Mouse (Mus musculus) limb, embryonic 11.5 days (tissue): ENCODE data around the gene Pex14. TPM values are rescaled to one million over a fixed set of nuclear protein-coding genes. Genes with fewer than 3 reads are reported as not detected.
A peak's percentile ranks its signal among the peaks of the same experiment; 100 is the strongest.
"Not testable (repeated sequence)": the region's sequence is repeated elsewhere in the genome, so short reads cannot be mapped to it uniquely, and the experiment has no call there.

ENCODE experiments used
- ATAC-seq: fragments of 200-750 bp; cut with Nextera tagmentation; 2 replicates; pipeline ENCODE4 v1.8.0; 2017; ENCODE audit warnings: low read depth; ENCODE audit not compliant: insufficient number of reproducible peaks, low FRiP score, low TSS enrichment
- DNase-seq: peaks from one replicate; pipeline ENCODE4 v3.0.0-alpha.2; 2015; ENCODE audit warnings: low spot score
- H3K27ac ChIP-seq: fragments of 300-500 bp; sonication (generic); replicated peaks from 2 replicates; pipeline ENCODE4 v1.5.1; 2014; ENCODE audit warnings: low read depth, mild to moderate bottlenecking, low read length
- H3K27me3 ChIP-seq: fragments of 300-500 bp; sonication (generic); 2 replicates; pipeline ENCODE4 v1.6.1; 2014; ENCODE audit warnings: mild to moderate bottlenecking, low read length, mixed read lengths; ENCODE audit not compliant: control insufficient read depth, insufficient read depth
- H3K36me3 ChIP-seq: fragments of 300-500 bp; sonication (generic); 2 replicates; pipeline ENCODE4 v1.6.1; 2014; ENCODE audit warnings: mild to moderate bottlenecking, low read length, moderate library complexity, mixed read lengths; ENCODE audit not compliant: control insufficient read depth, insufficient read depth
- H3K4me1 ChIP-seq: fragments of 300-500 bp; sonication (generic); 2 replicates; pipeline ENCODE4 v1.6.1; 2014; ENCODE audit warnings: low read length, mixed read lengths; ENCODE audit not compliant: control insufficient read depth, insufficient read depth
- H3K4me2 ChIP-seq: fragments of 300-500 bp; sonication (generic); 2 replicates; pipeline ENCODE4 v1.6.1; 2014; ENCODE audit warnings: low read depth, mild to moderate bottlenecking, moderate library complexity; ENCODE audit not compliant: severe bottlenecking
- H3K4me3 ChIP-seq: fragments of 300-500 bp; sonication (generic); 2 replicates; pipeline ENCODE4 v1.5.1; 2014; ENCODE audit warnings: low read depth, low read length
- H3K9ac ChIP-seq: fragments of 300-500 bp; sonication (generic); 2 replicates; pipeline ENCODE4 v1.6.1; 2014; ENCODE audit warnings: mild to moderate bottlenecking, low read length
- H3K9me3 ChIP-seq: fragments of 300-500 bp; sonication (generic); 2 replicates; pipeline ENCODE4 v1.6.1; 2016; ENCODE audit warnings: low read length; ENCODE audit not compliant: control insufficient read depth
- WGBS: fragments of 180-500 bp; shearing (Covaris S2); extraction: QIAGEN DNeasy Blood & Tissue Kit; methylation state at CpG from one replicate; pipeline ENCODE4 v1.1.7; 2014; 5-methylcytosine and 5-hydroxymethylcytosine counted together
- polyA plus RNA-seq: library from polyadenylated mRNA; unstranded; fragments of >200 nt; fragmentation: Nextera tagmentation; extraction: Ambion mirVana; gene quantifications from 2 replicates; pipeline ENCODE4 v1.2.1, GENCODE M21; 2014

Gene Pex14
- polyA plus RNA-seq, 1 experiment from 2014 or later, result 41.1 TPM

GRCm38 (mm10) chr4:149126115-149126509 is 26.4 kb upstream of the Pex14 start:
- Histone ChIP-seq H3K9me3 (no peaks in the 10 kb centered on the region), H3K9ac (no peak overlapping the region), H3K4me3 (no peak overlapping the region), H3K4me2 (no peak overlapping the region), H3K36me3 (no peaks in the 10 kb centered on the region), H3K4me1 (no peaks in the 10 kb centered on the region), H3K27ac (no peak overlapping the region), H3K27me3 (no peaks in the 10 kb centered on the region)
- no peak for DNase-seq
- 59% methylated on average over 6 of the region's 6 CpGs for WGBS
- ATAC-seq, result no peak

GRCm38 (mm10) chr4:149125341-149126114 is 25.9 kb upstream of the Pex14 start:
- no peaks in the 10 kb centered on the region for H3K27me3 ChIP-seq
- H3K4me3 ChIP-seq, result no peak overlapping the region
- no peaks in the 10 kb centered on the region for H3K9me3 ChIP-seq
- ATAC-seq (no peak), DNase-seq (no peak)
- H3K4me2 ChIP-seq, result no peak overlapping the region
- H3K36me3 ChIP-seq, result no peaks in the 10 kb centered on the region
- no peak overlapping the region for H3K27ac ChIP-seq
- WGBS, result 73% methylated on average over 11 of the region's 11 CpGs
- no peaks in the 10 kb centered on the region for H3K4me1 ChIP-seq
- no peak overlapping the region for H3K9ac ChIP-seq

- Histone ChIP-seq H3K27ac (no peak overlapping the region), H3K4me3 (no peak overlapping the region), H3K4me2 (no peak overlapping the region), H3K9me3 (no peaks in the 10 kb centered on the region), H3K9ac (no peak overlapping the region), H3K4me1 (no peaks in the 10 kb centered on the region), H3K27me3 (no peaks in the 10 kb centered on the region), H3K36me3 (no peaks in the 10 kb centered on the region)
- 67% methylated on average over 5 of the region's 5 CpGs for WGBS
- no peak for ATAC-seq
- no peak for DNase-seq
Observed at GRCm38 (mm10) chr4:149123432-149123831, 23.8 kb upstream of the Pex14 start.

- H3K27me3 ChIP-seq, ATAC-seq: not testable (repeated sequence)
- 87% methylated on average over 12 of the region's 12 CpGs for WGBS
Observed at GRCm38 (mm10) chr4:149119978-149120562, 20.4 kb upstream of the Pex14 start.

GRCm38 (mm10) chr4:149103875-149104561 is 4.3 kb upstream of the Pex14 start, which contains the start of gene Dffa:
Gene Dffa, plus strand, starts transcription at chr4:149104146.
- Histone ChIP-seq H3K4me2 (peak within 1 kb of the TSS; percentile 60), H3K36me3 (no peaks in the 10 kb centered on the region), H3K9ac (peak within 1 kb of the TSS; percentile 74), H3K9me3 (no peaks in the 10 kb centered on the region), H3K27ac (no peak within 1 kb of the TSS), H3K4me3 (peak within 1 kb of the TSS; percentile 64), H3K4me1 (no peaks in the 10 kb centered on the region), H3K27me3 (no peaks in the 10 kb centered on the region)
- WGBS, result under 1% methylated on average over 35 of the region's 35 CpGs
- ATAC-seq, result peak; percentile 81
- peak; percentile 97 for DNase-seq

More at GRCm38 (mm10) chr4:149119978-149120562, 20.4 kb upstream of the Pex14 start:
- not testable (repeated sequence) for H3K36me3 ChIP-seq, H3K4me1 ChIP-seq, H3K4me3 ChIP-seq, H3K27ac ChIP-seq, DNase-seq, H3K9ac ChIP-seq, H3K4me2 ChIP-seq, H3K9me3 ChIP-seq

- no peak overlapping the region for H3K27ac ChIP-seq
- H3K4me1 ChIP-seq, result peaks cover 7% of the 10 kb centered on the region; the same call in 1 of the 2 replicates
- H3K9me3 ChIP-seq, result no peaks in the 10 kb centered on the region
- no peak overlapping the region for H3K4me3 ChIP-seq
- no peak overlapping the region for H3K9ac ChIP-seq
- H3K27me3 ChIP-seq, result no peaks in the 10 kb centered on the region
- ATAC-seq, result no peak
- no peak for DNase-seq
- 86% methylated on average over 3 of the region's 3 CpGs for WGBS
- no peaks in the 10 kb centered on the region for H3K36me3 ChIP-seq
- H3K4me2 ChIP-seq, result no peak overlapping the region
Observed at GRCm38 (mm10) chr4:149101456-149101855, 1.8 kb upstream of the Pex14 start.

- 87% methylated on average over 12 of the region's 12 CpGs for WGBS
- H3K27me3 ChIP-seq, DNase-seq, ATAC-seq, H3K9me3 ChIP-seq, H3K36me3 ChIP-seq, H3K4me1 ChIP-seq, H3K4me3 ChIP-seq, H3K27ac ChIP-seq, H3K4me2 ChIP-seq, H3K9ac ChIP-seq: not testable (repeated sequence)
Observed at GRCm38 (mm10) chr4:149100449-149100848, 773 bp upstream of the Pex14 start.

GRCm38 (mm10) chr4:149098571-149098970 is 1.1 kb downstream of the Pex14 start:
- peak overlapping the region; percentile 85 for H3K4me2 ChIP-seq
- WGBS, result 16% methylated on average over 11 of the region's 11 CpGs
- no peak for ATAC-seq

More at GRCm38 (mm10) chr4:149098571-149098970, 1.1 kb downstream of the Pex14 start:
- Histone ChIP-seq H3K27me3 (no peaks in the 10 kb centered on the region), H3K9ac (peak overlapping the region; percentile 81), H3K4me1 (peaks cover 7% of the 10 kb centered on the region; the same call in 1 of the 2 replicates), H3K27ac (no peak overlapping the region), H3K4me3 (peak overlapping the region; percentile 96), H3K36me3 (peaks cover 3% of the 10 kb centered on the region; the same call in 1 of the 2 replicates), H3K9me3 (no peaks in the 10 kb centered on the region)
- DNase-seq, result no peak
